Mouse (Mus musculus): Measurements from ENCODE around the gene 2510009E07Rik. TPM values are rescaled to one million over a fixed set of nuclear protein-coding genes. Genes with fewer than 3 reads are reported as not detected.

Gene 2510009E07Rik
- polyA plus RNA-seq, 1 experiment from 2014 or later = 20.9 TPM

GRCm38 (mm10) chr16:21625784-21626634, 68.5 kb downstream of the 2510009E07Rik start:
- ATAC-seq (ENCODE audit: insufficient number of reproducible peaks, insufficient read depth, low FRiP score, low read depth) = no peak
- no peaks in the 10 kb centered on the region for H3K4me1 ChIP-seq (ENCODE audit: control insufficient read depth, insufficient read depth, low read length)
- no peak overlapping the region for H3K9ac ChIP-seq (replicated peaks; ENCODE audit: low read depth, low read length)
- H3K36me3 ChIP-seq (ENCODE audit: control insufficient read depth, insufficient read depth, low read length) = no peaks in the 10 kb centered on the region
- H3K27me3 ChIP-seq (ENCODE audit: control insufficient read depth, insufficient read depth, low read length) = no peaks in the 10 kb centered on the region
- no peak overlapping the region for H3K4me3 ChIP-seq (ENCODE audit: low read depth, low read length)
- no peaks in the 10 kb centered on the region for H3K9me3 ChIP-seq (ENCODE audit: control insufficient read depth, low read depth, low read length)
- no peak overlapping the region for H3K27ac ChIP-seq (ENCODE audit: low read length)
- 77% methylated on average over 6 of the region's 6 CpGs for WGBS
- no peak overlapping the region for H3K4me2 ChIP-seq (replicated peaks; ENCODE audit: low read depth, low read length)

DNA sequence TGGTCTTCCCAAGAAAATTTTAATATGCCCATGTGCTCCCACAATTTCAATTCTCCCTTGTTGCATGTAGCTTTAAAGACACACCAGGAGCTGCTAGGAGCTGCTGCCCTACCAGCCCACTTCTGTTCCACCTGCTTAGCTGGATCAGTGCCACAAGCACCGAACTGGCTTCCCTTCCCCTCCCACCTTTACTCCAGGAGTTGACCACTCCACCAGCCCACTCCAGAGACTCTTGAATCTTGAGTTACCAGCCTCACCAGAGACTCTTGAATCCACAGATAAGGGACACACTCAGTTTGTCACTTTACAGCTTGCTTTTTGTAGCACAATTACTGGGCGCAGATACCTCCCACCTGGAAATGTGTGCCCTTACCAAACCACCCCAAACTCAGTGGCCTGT, 73.8 kb downstream of the 2510009E07Rik start:
- H3K27me3 ChIP-seq (ENCODE audit: control insufficient read depth, insufficient read depth, low read length) = no peaks in the 10 kb centered on the region
- no peak for ATAC-seq (ENCODE audit: insufficient number of reproducible peaks, insufficient read depth, low FRiP score, low read depth)
- H3K9ac ChIP-seq (replicated peaks; ENCODE audit: low read depth, low read length) = no peak overlapping the region
- H3K27ac ChIP-seq (ENCODE audit: low read length) = no peak overlapping the region
- H3K4me1 ChIP-seq (ENCODE audit: control insufficient read depth, insufficient read depth, low read length) = no peaks in the 10 kb centered on the region
- H3K9me3 ChIP-seq (ENCODE audit: control insufficient read depth, low read depth, low read length) = no peaks in the 10 kb centered on the region
- no peak overlapping the region for H3K4me3 ChIP-seq (ENCODE audit: low read depth, low read length)
- 80% methylated on average over 2 of the region's 2 CpGs for WGBS
- H3K4me2 ChIP-seq (replicated peaks; ENCODE audit: low read depth, low read length) = no peak overlapping the region
- H3K36me3 ChIP-seq (ENCODE audit: control insufficient read depth, insufficient read depth, low read length) = no peaks in the 10 kb centered on the region

- no peaks in the 10 kb centered on the region for H3K36me3 ChIP-seq (ENCODE audit: control insufficient read depth, insufficient read depth, low read length)
- no peaks in the 10 kb centered on the region for H3K4me1 ChIP-seq (ENCODE audit: control insufficient read depth, insufficient read depth, low read length)
- no peak overlapping the region for H3K4me2 ChIP-seq (replicated peaks; ENCODE audit: low read depth, low read length)
- no peak overlapping the region for H3K9ac ChIP-seq (replicated peaks; ENCODE audit: low read depth, low read length)
- ATAC-seq (ENCODE audit: insufficient number of reproducible peaks, insufficient read depth, low FRiP score, low read depth) = no peak
- 59% methylated on average over 7 of the region's 7 CpGs for WGBS
- H3K27me3 ChIP-seq (ENCODE audit: control insufficient read depth, insufficient read depth, low read length) = no peaks in the 10 kb centered on the region
- no peak overlapping the region for H3K4me3 ChIP-seq (ENCODE audit: low read depth, low read length)
- H3K9me3 ChIP-seq (ENCODE audit: control insufficient read depth, low read depth, low read length) = no peaks in the 10 kb centered on the region
- H3K27ac ChIP-seq (ENCODE audit: low read length) = no peak overlapping the region
These were observed 78.7 kb downstream of the 2510009E07Rik start for GRCm38 (mm10) chr16:21615802-21616201.

DNA sequence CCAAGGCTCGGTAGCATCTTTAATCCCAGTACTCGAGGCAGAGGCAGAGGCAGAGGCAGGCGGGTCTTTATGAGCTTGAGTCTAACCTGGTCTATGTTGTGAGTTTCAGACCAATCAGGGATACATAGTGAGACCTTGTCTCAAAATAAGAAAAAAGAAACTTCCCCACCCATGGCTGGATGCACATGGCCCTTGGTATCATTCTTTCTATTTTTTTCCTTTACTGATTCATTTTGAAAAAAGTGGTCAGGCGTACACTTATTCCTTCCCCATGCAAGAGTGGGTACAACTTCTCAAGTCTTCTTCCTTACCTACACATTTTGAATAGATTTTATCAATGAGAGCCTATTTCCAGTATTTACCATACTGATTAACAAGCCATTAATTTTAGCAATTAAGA, 84.0 kb downstream of the 2510009E07Rik start:
- no peak for ATAC-seq (ENCODE audit: insufficient number of reproducible peaks, insufficient read depth, low FRiP score, low read depth)
- Histone ChIP-seq H3K9ac (replicated peaks; ENCODE audit: low read depth, low read length) (no peak overlapping the region), H3K9me3 (ENCODE audit: control insufficient read depth, low read depth, low read length) (no peaks in the 10 kb centered on the region), H3K27me3 (ENCODE audit: control insufficient read depth, insufficient read depth, low read length) (no peaks in the 10 kb centered on the region), H3K36me3 (ENCODE audit: control insufficient read depth, insufficient read depth, low read length) (no peaks in the 10 kb centered on the region), H3K4me3 (ENCODE audit: low read depth, low read length) (no peak overlapping the region), H3K27ac (ENCODE audit: low read length) (no peak overlapping the region), H3K4me2 (replicated peaks; ENCODE audit: low read depth, low read length) (no peak overlapping the region), H3K4me1 (ENCODE audit: control insufficient read depth, insufficient read depth, low read length) (0 out of 2 replicates have a peak, but pooled peaks cover 9% of the 10 kb centered on the region)
- WGBS = 92% methylated on average over 4 of the region's 4 CpGs

- no peak overlapping the region for H3K27ac ChIP-seq (ENCODE audit: low read length)
- ATAC-seq (ENCODE audit: insufficient number of reproducible peaks, insufficient read depth, low FRiP score, low read depth) = peak; percentile 33; the same call in 1 of the 2 replicates
- H3K4me1 ChIP-seq (ENCODE audit: control insufficient read depth, insufficient read depth, low read length) = 0 out of 2 replicates have a peak, but pooled peaks cover 9% of the 10 kb centered on the region
- no peaks in the 10 kb centered on the region for H3K36me3 ChIP-seq (ENCODE audit: control insufficient read depth, insufficient read depth, low read length)
- WGBS = 67% methylated on average over 10 of the region's 10 CpGs
- H3K4me3 ChIP-seq (ENCODE audit: low read depth, low read length) = no peak overlapping the region
- H3K27me3 ChIP-seq (ENCODE audit: control insufficient read depth, insufficient read depth, low read length) = no peaks in the 10 kb centered on the region
- no peaks in the 10 kb centered on the region for H3K9me3 ChIP-seq (ENCODE audit: control insufficient read depth, low read depth, low read length)
- H3K4me2 ChIP-seq (replicated peaks; ENCODE audit: low read depth, low read length) = no peak overlapping the region
- no peak overlapping the region for H3K9ac ChIP-seq (replicated peaks; ENCODE audit: low read depth, low read length)
These were observed 86.1 kb downstream of the 2510009E07Rik start for GRCm38 (mm10) chr16:21608176-21608865.

GRCm38 (mm10) chr16:21607651-21608040, 86.8 kb downstream of the 2510009E07Rik start:
- H3K27me3 ChIP-seq (ENCODE audit: control insufficient read depth, insufficient read depth, low read length) = no peaks in the 10 kb centered on the region
- no peaks in the 10 kb centered on the region for H3K36me3 ChIP-seq (ENCODE audit: control insufficient read depth, insufficient read depth, low read length)
- 79% methylated on average over 5 of the region's 5 CpGs for WGBS
- no peak overlapping the region for H3K4me2 ChIP-seq (replicated peaks; ENCODE audit: low read depth, low read length)
- ATAC-seq (ENCODE audit: insufficient number of reproducible peaks, insufficient read depth, low FRiP score, low read depth) = no peak
- H3K9ac ChIP-seq (replicated peaks; ENCODE audit: low read depth, low read length) = no peak overlapping the region
- H3K4me1 ChIP-seq (ENCODE audit: control insufficient read depth, insufficient read depth, low read length) = 0 out of 2 replicates have a peak, but pooled peaks cover 9% of the 10 kb centered on the region
- no peak overlapping the region for H3K27ac ChIP-seq (ENCODE audit: low read length)
- H3K9me3 ChIP-seq (ENCODE audit: control insufficient read depth, low read depth, low read length) = no peaks in the 10 kb centered on the region
- H3K4me3 ChIP-seq (ENCODE audit: low read depth, low read length) = no peak overlapping the region

DNA sequence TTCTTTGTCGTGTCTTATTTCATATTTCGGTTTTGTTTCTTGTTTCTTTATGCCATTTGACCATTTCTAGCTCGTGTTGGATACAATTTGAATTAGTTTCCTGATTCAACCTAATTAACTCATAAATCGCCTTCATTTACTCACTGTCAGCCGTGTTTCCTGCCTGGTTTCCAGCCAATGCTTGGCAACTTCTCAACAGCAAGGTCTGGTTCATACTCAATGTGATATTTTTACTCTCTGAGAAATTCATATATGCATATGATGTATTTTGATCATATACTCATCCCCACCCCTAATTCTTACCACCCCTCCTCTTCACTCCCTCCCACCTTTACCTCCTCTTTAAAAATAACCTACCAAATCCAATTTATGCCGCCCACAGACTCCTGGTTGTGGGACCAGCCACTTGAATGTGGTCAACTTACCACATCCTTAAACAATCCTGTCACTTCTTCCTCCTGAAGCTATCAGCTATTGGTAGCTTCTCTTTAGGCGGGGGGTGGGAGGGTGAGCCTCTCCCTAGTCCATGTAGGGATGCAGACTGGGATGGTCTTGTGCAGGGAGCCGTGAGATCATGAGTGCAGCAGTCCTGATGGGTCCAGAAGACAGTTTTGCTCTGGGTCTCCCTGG, 87.3 kb downstream of the 2510009E07Rik start:
- H3K4me3 ChIP-seq (ENCODE audit: low read depth, low read length) = no peak overlapping the region
- H3K9ac ChIP-seq (replicated peaks; ENCODE audit: low read depth, low read length) = no peak overlapping the region
- H3K27ac ChIP-seq (ENCODE audit: low read length) = no peak overlapping the region
- H3K9me3 ChIP-seq (ENCODE audit: control insufficient read depth, low read depth, low read length) = no peaks in the 10 kb centered on the region
- no peaks in the 10 kb centered on the region for H3K27me3 ChIP-seq (ENCODE audit: control insufficient read depth, insufficient read depth, low read length)
- 0 out of 2 replicates have a peak, but pooled peaks cover 9% of the 10 kb centered on the region for H3K4me1 ChIP-seq (ENCODE audit: control insufficient read depth, insufficient read depth, low read length)
- no peak for ATAC-seq (ENCODE audit: insufficient number of reproducible peaks, insufficient read depth, low FRiP score, low read depth)
- H3K4me2 ChIP-seq (replicated peaks; ENCODE audit: low read depth, low read length) = no peak overlapping the region
- no peaks in the 10 kb centered on the region for H3K36me3 ChIP-seq (ENCODE audit: control insufficient read depth, insufficient read depth, low read length)
- 79% methylated on average over 8 of the region's 8 CpGs for WGBS

GRCm38 (mm10) chr16:21606249-21607020, 88.0 kb downstream of the 2510009E07Rik start:
- H3K36me3 ChIP-seq (ENCODE audit: control insufficient read depth, insufficient read depth, low read length) = no peaks in the 10 kb centered on the region
- no peak overlapping the region for H3K4me3 ChIP-seq (ENCODE audit: low read depth, low read length)
- 0 out of 2 replicates have a peak, but pooled peaks cover 9% of the 10 kb centered on the region for H3K4me1 ChIP-seq (ENCODE audit: control insufficient read depth, insufficient read depth, low read length)
- H3K9ac ChIP-seq (replicated peaks; ENCODE audit: low read depth, low read length) = no peak overlapping the region
- ATAC-seq (ENCODE audit: insufficient number of reproducible peaks, insufficient read depth, low FRiP score, low read depth) = no peak
- 88% methylated on average over 6 of the region's 6 CpGs for WGBS
- H3K27ac ChIP-seq (ENCODE audit: low read length) = no peak overlapping the region
- H3K9me3 ChIP-seq (ENCODE audit: control insufficient read depth, low read depth, low read length) = no peaks in the 10 kb centered on the region
- H3K4me2 ChIP-seq (replicated peaks; ENCODE audit: low read depth, low read length) = no peak overlapping the region
- H3K27me3 ChIP-seq (ENCODE audit: control insufficient read depth, insufficient read depth, low read length) = no peaks in the 10 kb centered on the region

All from stomach, embryonic 14.5 days (tissue).